Mouse (Mus musculus) CH12.LX (cell line): ENCODE data around the gene Fam227b. TPM values are rescaled to one million over a fixed set of nuclear protein-coding genes. Genes with fewer than 3 reads are reported as not detected.

Experiments
- DNase-seq: peaks from one replicate; pipeline ENCODE4 v3.0.0-alpha.2; 2013; ENCODE audit errors: extremely low read depth
- H3K27ac ChIP-seq: 2 replicates; pipeline ENCODE4 v1.5.1; 2012; ENCODE audit warnings: low read depth, mild to moderate bottlenecking, control low read depth, moderate library complexity; ENCODE audit not compliant: insufficient read depth
- H3K27me3 ChIP-seq: replicated peaks from 2 replicates; pipeline ENCODE3; 2012; ENCODE audit warnings: inconsistent platforms
- H3K36me3 ChIP-seq, 2 experiments: replicated peaks in 1 of 2; 2 replicates each; pipeline versions ENCODE3 to v1.6.1; 2012; ENCODE audit warnings: inconsistent platforms in 1 of 2, low read length in 1 of 2, mild to moderate bottlenecking in 1 of 2, mixed read lengths in 1 of 2, moderate library complexity in 1 of 2; ENCODE audit not compliant: control insufficient read depth in 1 of 2, insufficient read depth in 1 of 2
- H3K4me1 ChIP-seq, 2 experiments: 2 replicates each; pipeline ENCODE4 v1.6.1; 2012; ENCODE audit warnings: inconsistent platforms in 1 of 2, moderate library complexity in 1 of 2; ENCODE audit not compliant: insufficient read depth in 2 of 2, control insufficient read depth in 1 of 2
- H3K4me2 ChIP-seq: 2 replicates; pipeline ENCODE4 v1.6.1; 2012; ENCODE audit warnings: low read depth, mild to moderate bottlenecking, control low read depth; ENCODE audit not compliant: poor library complexity, insufficient read depth, severe bottlenecking
- H3K4me3 ChIP-seq, 3 experiments: fragments of 150-350 bp in 1 of 3; sonication (generic) in 1 of 3; replicated peaks in 1 of 3; 2 replicates each; pipeline versions ENCODE3 to v1.5.1; 2011 to 2012; ENCODE audit warnings: low read depth in 2 of 3, low read length in 2 of 3, mild to moderate bottlenecking in 2 of 3, moderate library complexity in 2 of 3, control low read depth in 1 of 3, improper control_type of control experiment in 1 of 3, inconsistent platforms in 1 of 3, mixed read lengths in 1 of 3; ENCODE audit not compliant: poor library complexity in 1 of 3
- H3K79me2 ChIP-seq: replicated peaks from 2 replicates; pipeline ENCODE4 v1.6.1; 2012; ENCODE audit warnings: mild to moderate bottlenecking, moderate library complexity; ENCODE audit not compliant: control insufficient read depth, poor library complexity, insufficient read depth, severe bottlenecking; ENCODE audit errors: extremely low read depth
- H3K9ac ChIP-seq: 2 replicates; pipeline ENCODE4 v1.6.1; 2012; ENCODE audit warnings: low read depth, mild to moderate bottlenecking, control low read depth, moderate library complexity; ENCODE audit not compliant: insufficient read depth
- H3K9me3 ChIP-seq: replicated peaks from 2 replicates; pipeline ENCODE3; 2012; ENCODE audit warnings: low read length, inconsistent platforms, mixed read lengths
- EP300 ChIP-seq: IDR thresholded peaks from 2 replicates; pipeline ENCODE4 v1.6.1; 2011; ENCODE audit warnings: low read length, improper control_type of control experiment
- ETS1 ChIP-seq: conservative IDR thresholded peaks from 2 replicates; pipeline ENCODE4 v1.6.1; 2012; ENCODE audit warnings: low read depth, mild to moderate bottlenecking, inconsistent platforms, low read length, improper control_type of control experiment, moderate library complexity
- HCFC1 ChIP-seq: IDR thresholded peaks from 2 replicates; pipeline ENCODE4 v1.6.1; 2012; ENCODE audit warnings: low read depth, mild to moderate bottlenecking, inconsistent platforms, low read length, improper control_type of control experiment
- JUN ChIP-seq: IDR thresholded peaks from 2 replicates; pipeline ENCODE4 v1.6.1; 2011; ENCODE audit warnings: low read depth, mild to moderate bottlenecking, low read length, improper control_type of control experiment, moderate library complexity; ENCODE audit not compliant: insufficient read depth
- JUND ChIP-seq: conservative IDR thresholded peaks from 2 replicates; pipeline ENCODE4 v1.6.1; 2011; ENCODE audit warnings: low read depth, low read length, improper control_type of control experiment
- KAT2A ChIP-seq: IDR thresholded peaks from 2 replicates; pipeline ENCODE4 v1.6.1; 2012; ENCODE audit warnings: low read length, improper control_type of control experiment, inconsistent platforms; ENCODE audit not compliant: insufficient replicate concordance
- MAX ChIP-seq: IDR thresholded peaks from 2 replicates; pipeline ENCODE4 v1.6.1; 2011; ENCODE audit warnings: low read length, improper control_type of control experiment
- MEF2A ChIP-seq: IDR thresholded peaks from 2 replicates; pipeline ENCODE4 v1.6.1; 2014; ENCODE audit warnings: low read depth, mild to moderate bottlenecking, inconsistent platforms, low read length, improper control_type of control experiment, borderline replicate concordance
- NELFE ChIP-seq: IDR thresholded peaks from 2 replicates; pipeline ENCODE4 v1.6.1; 2011; ENCODE audit warnings: low read depth, low read length, improper control_type of control experiment
- NRF1 ChIP-seq: IDR thresholded peaks from 2 replicates; pipeline ENCODE4 v1.6.1; 2014; ENCODE audit warnings: low read depth, mild to moderate bottlenecking, inconsistent platforms, low read length, improper control_type of control experiment, moderate library complexity
- TBP ChIP-seq: conservative IDR thresholded peaks from 2 replicates; pipeline ENCODE4 v1.6.1; 2011; ENCODE audit warnings: low read depth, low read length, improper control_type of control experiment
- UBTF ChIP-seq: IDR thresholded peaks from 2 replicates; pipeline ENCODE4 v1.6.1; 2012; ENCODE audit warnings: low read depth, mild to moderate bottlenecking, inconsistent platforms, low read length, improper control_type of control experiment, moderate library complexity
- USF1 ChIP-seq: IDR thresholded peaks from 2 replicates; pipeline ENCODE4 v1.6.1; 2014; ENCODE audit warnings: low read depth, mild to moderate bottlenecking, inconsistent platforms, low read length, improper control_type of control experiment
- ZKSCAN1 ChIP-seq: IDR thresholded peaks from 2 replicates; pipeline ENCODE4 v1.6.1; 2012; ENCODE audit warnings: low read depth, inconsistent platforms, low read length, improper control_type of control experiment, borderline replicate concordance
- dilution Hi-C: fragments of 300-500 bp; cut with MboI; formaldehyde crosslinking; loops from 2 replicates; pipeline ENCODE4 v1.14.3; 2020; ENCODE audit warnings: low sequenced_read_pairs; ENCODE audit not compliant: extremely low pct_unique_long_range_greater_than_20kb, extremely low pct_ligation_motif_present
- in situ Hi-C: fragments of 300-500 bp; cut with MboI; formaldehyde crosslinking; loops from 3 replicates; pipeline ENCODE4 v1.14.3; 2019; ENCODE audit warnings: low sequenced_read_pairs, low pct_ligation_motif_present, low pct_unique_long_range_greater_than_20kb, mixed read lengths
- polyA plus RNA-seq: library from polyadenylated mRNA; unstranded; fragments of >175 nt; gene quantifications from 2 replicates; pipeline ENCODE4 v1.2.1, GENCODE M21; 2012; ENCODE audit warnings: low read depth; ENCODE audit not compliant: insufficient read length
- total RNA-seq, 2 experiments: library from RNA; depleted of rRNA; stranded (reverse); fragments of 300-350 nt in 1 of 2; fragments of >200 nt in 1 of 2; gene quantifications; 2 replicates each; pipeline ENCODE4 v1.2.3; 2012 to 2014

Gene Fam227b
- total and polyA plus RNA-seq, 3 experiments = not detected

DNA sequence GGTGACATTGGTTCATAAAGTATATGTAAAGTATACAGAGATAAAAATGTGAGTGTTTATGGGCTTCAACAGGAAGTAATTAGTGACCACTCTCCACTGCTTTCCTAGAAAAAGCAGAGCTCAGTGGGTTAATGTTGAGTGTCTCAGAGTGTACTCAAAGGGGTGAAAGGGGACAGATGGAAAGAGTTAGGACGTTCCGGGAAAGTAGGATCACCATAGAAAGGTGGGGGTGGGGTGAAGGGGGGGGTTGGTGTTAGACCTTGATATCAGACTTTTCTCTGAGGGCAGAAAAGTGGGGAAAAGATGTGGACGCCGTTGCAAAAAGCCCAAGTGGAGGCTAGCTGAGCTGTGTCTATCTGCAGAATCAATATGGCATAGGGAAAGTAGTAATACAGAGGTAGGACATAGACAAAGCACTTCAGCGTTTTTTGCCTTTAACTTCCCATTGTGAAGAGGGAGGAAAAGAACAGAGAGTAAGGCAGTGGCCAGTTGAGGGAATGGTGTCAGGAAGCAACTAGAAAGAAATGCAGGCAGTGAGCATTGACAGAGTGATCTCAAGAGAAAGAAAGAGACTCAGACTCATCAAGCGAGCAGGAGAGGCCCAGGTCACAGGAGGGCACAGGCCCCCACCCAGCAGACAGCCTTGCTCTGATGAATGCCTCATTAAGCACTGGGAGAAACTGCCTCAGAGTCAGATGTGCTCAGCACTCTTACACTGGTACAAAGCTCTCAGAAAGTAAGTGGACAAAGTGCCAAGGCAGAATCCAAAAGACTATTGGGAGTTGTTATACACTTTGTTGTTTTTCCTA is 98.9 kb downstream of the Fam227b start:
- Histone ChIP-seq H3K27me3 (no peaks in the 10 kb centered on the region), H3K4me3 (no peak overlapping the region), H3K9me3 (no peaks in the 10 kb centered on the region)
- TF ChIP-seq MAX (no peak), EP300 (no peak), ZKSCAN1 (no peak), USF1 (no peak), KAT2A (no peak), ETS1 (no peak)
- TF ChIP-seq, all 38 proteins: peak for 0
- Histone ChIP-seq H3K27ac (no peak overlapping the region), H3K9ac (no peak overlapping the region), H3K79me2 (no peaks in the 10 kb centered on the region), H3K36me3 (no peaks in the 10 kb centered on the region), H3K4me2 (no peak overlapping the region), H3K4me1 (no peaks in the 10 kb centered on the region)
- in situ Hi-C loops (no loop called here), dilution Hi-C loops (no loop called here)
- no peak for DNase-seq

DNA sequence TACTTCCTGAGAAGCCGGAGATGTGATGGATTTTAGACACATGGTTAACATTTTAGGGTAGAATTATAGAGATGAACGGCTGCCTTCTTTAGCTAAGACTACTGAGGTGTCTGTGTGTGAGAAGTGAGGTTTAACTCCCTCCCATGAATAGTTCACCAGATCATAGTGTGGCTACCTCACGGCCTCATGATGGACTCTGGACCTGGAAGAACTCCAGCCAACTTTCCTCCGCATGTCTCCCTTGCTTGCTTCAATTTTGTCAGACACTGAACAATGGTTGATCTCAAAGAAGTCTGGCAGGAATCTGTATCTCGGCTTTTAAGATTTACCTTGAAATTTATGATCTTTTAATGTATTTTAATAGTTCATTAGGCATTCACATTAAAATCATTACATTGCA is 106.2 kb downstream of the Fam227b start:
- H3K27ac ChIP-seq = no peak overlapping the region
- no peak overlapping the region for H3K4me3 ChIP-seq
- in situ Hi-C loops (loop anchor here (25.0 kb wide), 2 partner anchors 158 to 383 kb away; partner anchors contain the start of gene Eid1), dilution Hi-C loops (no loop called here)
- TF ChIP-seq ETS1 (no peak), NRF1 (no peak), MEF2A (no peak), TBP (no peak), UBTF (no peak), NELFE (no peak), JUND (no peak), JUN (no peak), HCFC1 (no peak)
- H3K79me2 ChIP-seq = no peaks in the 10 kb centered on the region
- DNase-seq = no peak
- H3K9me3 ChIP-seq = no peaks in the 10 kb centered on the region
- H3K9ac ChIP-seq = no peak overlapping the region
- H3K4me1 ChIP-seq = peaks cover 0 to 11% of the 10 kb centered on the region in 2 experiments; a peak in 1 of 4 replicates
- H3K4me2 ChIP-seq = no peak overlapping the region
- no peaks in the 10 kb centered on the region for H3K27me3 ChIP-seq
- H3K36me3 ChIP-seq = no peaks in the 10 kb centered on the region
